Mouse (Mus musculus) CH12.LX (cell line): ENCODE results near the gene Stx5a.

Source experiments
- CTCF ChIP-seq, 2 experiments: IDR thresholded peaks in 1 of 2; conservative IDR thresholded peaks in 1 of 2; 2 replicates each; pipeline ENCODE4 v1.5.1; 2011 to 2012; ENCODE audit warnings: low read depth in 2 of 2, low read length in 2 of 2, improper control_type of control experiment in 1 of 2, inconsistent platforms in 1 of 2, mild to moderate bottlenecking in 1 of 2, moderate library complexity in 1 of 2
- EP300 ChIP-seq: IDR thresholded peaks from 2 replicates; pipeline ENCODE4 v1.6.1; 2011; ENCODE audit warnings: low read length, improper control_type of control experiment
- ETS1 ChIP-seq: conservative IDR thresholded peaks from 2 replicates; pipeline ENCODE4 v1.6.1; 2012; ENCODE audit warnings: low read depth, mild to moderate bottlenecking, inconsistent platforms, low read length, improper control_type of control experiment, moderate library complexity
- HCFC1 ChIP-seq: IDR thresholded peaks from 2 replicates; pipeline ENCODE4 v1.6.1; 2012; ENCODE audit warnings: low read depth, mild to moderate bottlenecking, inconsistent platforms, low read length, improper control_type of control experiment
- JUN ChIP-seq: IDR thresholded peaks from 2 replicates; pipeline ENCODE4 v1.6.1; 2011; ENCODE audit warnings: low read depth, mild to moderate bottlenecking, low read length, improper control_type of control experiment, moderate library complexity; ENCODE audit not compliant: insufficient read depth
- MAFK ChIP-seq: IDR thresholded peaks from 2 replicates; pipeline ENCODE4 v1.6.1; 2011; ENCODE audit warnings: low read length, improper control_type of control experiment; ENCODE audit not compliant: insufficient replicate concordance
- MAX ChIP-seq: IDR thresholded peaks from 2 replicates; pipeline ENCODE4 v1.6.1; 2011; ENCODE audit warnings: low read length, improper control_type of control experiment
- MXI1 ChIP-seq: IDR thresholded peaks from 2 replicates; pipeline ENCODE4 v1.6.1; 2011; ENCODE audit warnings: mild to moderate bottlenecking, low read depth, low read length, improper control_type of control experiment
- MYC ChIP-seq: IDR thresholded peaks from 2 replicates; pipeline ENCODE4 v1.6.1; 2011; ENCODE audit warnings: low read depth, mild to moderate bottlenecking, improper control_type of control experiment, low read length
- POLR2A ChIP-seq: IDR thresholded peaks from 2 replicates; pipeline ENCODE4 v1.6.1; 2011; ENCODE audit warnings: low read depth, mild to moderate bottlenecking, improper control_type of control experiment, low read length
- RCOR1 ChIP-seq: conservative IDR thresholded peaks from 2 replicates; pipeline ENCODE4 v1.6.1; 2012; ENCODE audit warnings: low read depth, mild to moderate bottlenecking, inconsistent platforms, low read length, improper control_type of control experiment
- SIN3A ChIP-seq: IDR thresholded peaks from 2 replicates; pipeline ENCODE4 v1.6.1; 2012; ENCODE audit warnings: low read length, improper control_type of control experiment, inconsistent platforms
- SMC3 ChIP-seq: IDR thresholded peaks from 2 replicates; pipeline ENCODE4 v1.6.1; 2011; ENCODE audit warnings: low read depth, low read length, improper control_type of control experiment
- ZKSCAN1 ChIP-seq: IDR thresholded peaks from 2 replicates; pipeline ENCODE4 v1.6.1; 2012; ENCODE audit warnings: low read depth, inconsistent platforms, low read length, improper control_type of control experiment, borderline replicate concordance

DNA sequence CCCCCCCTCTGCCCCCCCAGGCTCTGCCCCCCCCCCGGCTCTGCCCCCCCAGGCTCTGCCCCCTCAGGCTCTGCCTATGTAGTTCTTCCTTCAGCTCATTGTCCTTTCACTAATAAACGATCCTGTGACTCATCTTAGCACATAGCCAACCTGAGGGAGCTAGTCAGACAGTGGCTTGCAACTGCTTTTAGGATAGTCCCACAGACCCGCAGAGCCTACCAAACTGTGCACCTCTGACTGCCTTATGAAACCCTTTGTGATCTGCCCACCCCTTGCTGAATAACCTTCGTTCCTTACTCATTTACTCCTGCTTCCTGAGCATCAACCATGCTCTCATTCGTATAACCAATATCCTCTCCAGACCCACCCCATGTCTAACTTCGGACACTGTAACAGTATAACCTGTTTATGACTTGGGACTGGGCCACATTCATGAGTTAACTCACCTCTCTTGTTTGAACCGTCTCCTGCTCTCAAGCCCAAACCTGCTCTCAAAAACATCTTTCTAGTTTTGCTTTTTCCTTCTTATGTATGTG lies 35.0 kb upstream of the Stx5a start:
- TF ChIP-seq SMC3 (no peak), MYC (no peak), CTCF (conservative IDR thresholded peaks at IDR 0.05 in 1 of 2, IDR thresholded peaks at IDR 0.05 in 1 of 2; ENCODE audit: low read depth in 2 of 2, low read length in 2 of 2) (no peak), POLR2A (no peak), MXI1 (no peak), MAFK (no peak), EP300 (no peak), HCFC1 (no peak), SIN3A (no peak), JUN (no peak), MAX (no peak), ZKSCAN1 (no peak), ETS1 (no peak), RCOR1 (no peak)
